Mouse (Mus musculus) mouse trophoblast stem cell (cell line): Measurements from ENCODE around the gene Olfr916.

Experiments used
- in situ Hi-C, 2 experiments: fragments of 300-500 bp; cut with MseI, MboI; formaldehyde crosslinking; loops; 2 replicates in 1 of 2; 3 replicates in 1 of 2; pipeline ENCODE4 v1.15.1; 2025

Gene Olfr916

DNA sequence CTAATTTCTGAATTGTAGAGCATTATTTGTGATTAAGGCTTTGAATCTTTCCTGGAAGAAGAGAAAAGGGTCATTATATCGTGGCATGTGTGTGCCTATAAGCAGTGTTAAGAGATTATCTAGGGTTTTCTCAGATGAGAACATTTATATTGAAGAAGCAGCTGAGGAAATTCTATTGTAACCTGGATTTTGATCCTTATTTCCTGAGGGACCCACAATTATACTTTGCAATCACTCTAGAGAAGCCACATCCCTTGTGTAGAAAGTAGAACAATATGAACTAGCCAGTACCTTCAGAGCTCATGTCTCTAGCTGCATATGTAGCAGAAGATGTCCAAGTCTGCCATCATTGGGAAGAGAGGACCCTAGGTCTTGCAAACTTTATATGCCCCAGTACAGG lies at the start of gene Olfr916:
Gene Olfr916, minus strand, starts transcription at position 101 of the 400 bp plus-strand sequence.
- in situ Hi-C loops, result no loop called here

DNA sequence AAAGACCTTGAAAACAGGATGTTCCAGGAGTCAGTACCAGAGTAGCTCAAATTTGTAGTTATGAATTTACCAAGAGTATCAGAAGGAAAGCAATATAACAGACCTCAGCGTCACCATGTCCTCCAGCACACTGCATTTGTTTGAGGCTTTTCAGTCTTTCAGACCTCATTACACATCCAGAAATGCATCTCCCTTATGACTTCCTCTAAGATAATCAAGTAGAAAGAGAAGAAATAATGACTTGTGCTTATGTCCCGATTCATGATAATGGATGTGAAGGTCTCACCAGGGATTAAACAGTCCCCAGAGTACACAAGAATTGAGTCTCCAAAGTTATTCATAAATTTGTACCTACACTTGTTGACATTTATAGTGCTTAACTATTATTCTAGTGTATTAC lies 14.8 kb upstream of the Olfr916 start, which contains the start of gene Olfr918:
Gene Olfr918, minus strand, starts transcription at position 101 of the 400 bp plus-strand sequence.
- in situ Hi-C loops, result no loop called here

DNA sequence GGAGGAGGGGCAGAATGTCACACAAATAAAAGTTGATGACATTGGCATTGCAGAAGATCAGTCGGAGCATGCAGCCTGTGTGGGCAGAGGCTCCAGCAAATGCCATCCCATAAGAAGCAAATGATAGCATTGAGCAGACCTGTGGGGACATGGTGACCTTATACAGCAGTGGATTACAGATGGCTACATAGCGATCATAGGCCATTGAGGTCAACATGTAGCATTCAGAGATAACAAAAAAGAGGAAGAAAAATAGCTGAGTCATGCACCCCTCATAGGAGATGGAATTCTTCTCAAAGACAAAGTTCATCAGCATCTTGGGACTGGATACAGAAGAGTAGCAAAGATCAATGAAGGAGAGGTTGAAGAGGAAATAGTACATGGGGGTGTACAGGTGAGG lies 13.2 kb upstream of the Olfr916 start:
- in situ Hi-C loops, result no loop called here

DNA sequence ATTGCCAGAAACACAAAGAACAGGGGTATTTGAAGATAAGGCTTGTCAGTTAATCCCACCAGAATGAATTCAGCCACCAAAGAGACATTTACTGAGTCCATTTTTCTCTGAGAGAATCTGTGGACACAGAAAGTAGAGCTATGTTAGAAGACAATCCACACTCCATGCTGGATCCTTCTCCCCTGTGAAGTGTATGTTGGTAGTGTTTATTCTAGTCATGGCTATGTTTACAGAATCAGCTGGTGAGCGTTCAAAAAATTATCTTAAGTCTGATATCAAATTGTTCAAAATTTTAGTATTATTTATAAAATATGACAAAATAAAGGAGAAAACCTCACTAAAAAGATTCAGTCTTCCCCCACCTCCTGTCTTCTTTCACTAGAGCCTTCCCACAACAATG lies 6.1 kb upstream of the Olfr916 start, which contains the start of gene Olfr917:
Gene Olfr917, minus strand, starts transcription at position 101 of the 400 bp plus-strand sequence.
- in situ Hi-C loops, result no loop called here

DNA sequence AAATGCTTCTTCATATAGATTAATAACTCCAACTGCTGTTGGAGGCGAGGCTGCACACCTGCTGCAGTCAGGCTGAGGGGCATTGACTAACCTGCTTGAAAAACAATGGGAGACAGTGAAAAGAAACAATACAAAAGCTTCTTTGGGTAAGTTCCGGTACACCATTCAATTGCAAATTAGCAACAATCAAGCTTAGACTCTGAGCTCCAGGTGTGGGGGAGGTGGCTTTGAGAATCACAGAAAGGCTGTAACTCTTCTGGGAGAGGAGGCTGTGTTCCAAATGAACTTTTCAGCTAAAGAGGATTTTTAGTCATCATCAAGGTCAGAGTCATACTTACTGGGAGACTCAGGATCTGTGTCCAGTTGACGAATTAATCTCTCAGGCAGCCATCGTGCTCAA lies 27.3 kb downstream of the Olfr916 start:
- in situ Hi-C loops, result no loop called here
